Mouse (Mus musculus) limb, embryonic 11.5 days (tissue): ENCODE data around the gene Aldh8a1. TPM values are rescaled to one million over a fixed set of nuclear protein-coding genes. Genes with fewer than 3 reads are reported as not detected.

Experiments
- ATAC-seq: fragments of 200-750 bp; cut with Nextera tagmentation; 2 replicates; pipeline ENCODE4 v1.8.0; 2017; ENCODE audit warnings: low read depth; ENCODE audit not compliant: insufficient number of reproducible peaks, low FRiP score, low TSS enrichment
- DNase-seq: peaks from one replicate; pipeline ENCODE4 v3.0.0-alpha.2; 2015; ENCODE audit warnings: low spot score
- H3K27ac ChIP-seq: fragments of 300-500 bp; sonication (generic); replicated peaks from 2 replicates; pipeline ENCODE4 v1.5.1; 2014; ENCODE audit warnings: low read depth, mild to moderate bottlenecking, low read length
- H3K27me3 ChIP-seq: fragments of 300-500 bp; sonication (generic); 2 replicates; pipeline ENCODE4 v1.6.1; 2014; ENCODE audit warnings: mild to moderate bottlenecking, low read length, mixed read lengths; ENCODE audit not compliant: control insufficient read depth, insufficient read depth
- H3K36me3 ChIP-seq: fragments of 300-500 bp; sonication (generic); 2 replicates; pipeline ENCODE4 v1.6.1; 2014; ENCODE audit warnings: mild to moderate bottlenecking, low read length, moderate library complexity, mixed read lengths; ENCODE audit not compliant: control insufficient read depth, insufficient read depth
- H3K4me1 ChIP-seq: fragments of 300-500 bp; sonication (generic); 2 replicates; pipeline ENCODE4 v1.6.1; 2014; ENCODE audit warnings: low read length, mixed read lengths; ENCODE audit not compliant: control insufficient read depth, insufficient read depth
- H3K4me2 ChIP-seq: fragments of 300-500 bp; sonication (generic); 2 replicates; pipeline ENCODE4 v1.6.1; 2014; ENCODE audit warnings: low read depth, mild to moderate bottlenecking, moderate library complexity; ENCODE audit not compliant: severe bottlenecking
- H3K4me3 ChIP-seq: fragments of 300-500 bp; sonication (generic); 2 replicates; pipeline ENCODE4 v1.5.1; 2014; ENCODE audit warnings: low read depth, low read length
- H3K9ac ChIP-seq: fragments of 300-500 bp; sonication (generic); 2 replicates; pipeline ENCODE4 v1.6.1; 2014; ENCODE audit warnings: mild to moderate bottlenecking, low read length
- H3K9me3 ChIP-seq: fragments of 300-500 bp; sonication (generic); 2 replicates; pipeline ENCODE4 v1.6.1; 2016; ENCODE audit warnings: low read length; ENCODE audit not compliant: control insufficient read depth
- WGBS: fragments of 180-500 bp; shearing (Covaris S2); extraction: QIAGEN DNeasy Blood & Tissue Kit; methylation state at CpG from one replicate; pipeline ENCODE4 v1.1.7; 2014; 5-methylcytosine and 5-hydroxymethylcytosine counted together
- polyA plus RNA-seq: library from polyadenylated mRNA; unstranded; fragments of >200 nt; fragmentation: Nextera tagmentation; extraction: Ambion mirVana; gene quantifications from 2 replicates; pipeline ENCODE4 v1.2.1, GENCODE M21; 2014

Aldh8a1 gene
- polyA plus RNA-seq, 1 experiment from 2014 or later = not detected

DNA sequence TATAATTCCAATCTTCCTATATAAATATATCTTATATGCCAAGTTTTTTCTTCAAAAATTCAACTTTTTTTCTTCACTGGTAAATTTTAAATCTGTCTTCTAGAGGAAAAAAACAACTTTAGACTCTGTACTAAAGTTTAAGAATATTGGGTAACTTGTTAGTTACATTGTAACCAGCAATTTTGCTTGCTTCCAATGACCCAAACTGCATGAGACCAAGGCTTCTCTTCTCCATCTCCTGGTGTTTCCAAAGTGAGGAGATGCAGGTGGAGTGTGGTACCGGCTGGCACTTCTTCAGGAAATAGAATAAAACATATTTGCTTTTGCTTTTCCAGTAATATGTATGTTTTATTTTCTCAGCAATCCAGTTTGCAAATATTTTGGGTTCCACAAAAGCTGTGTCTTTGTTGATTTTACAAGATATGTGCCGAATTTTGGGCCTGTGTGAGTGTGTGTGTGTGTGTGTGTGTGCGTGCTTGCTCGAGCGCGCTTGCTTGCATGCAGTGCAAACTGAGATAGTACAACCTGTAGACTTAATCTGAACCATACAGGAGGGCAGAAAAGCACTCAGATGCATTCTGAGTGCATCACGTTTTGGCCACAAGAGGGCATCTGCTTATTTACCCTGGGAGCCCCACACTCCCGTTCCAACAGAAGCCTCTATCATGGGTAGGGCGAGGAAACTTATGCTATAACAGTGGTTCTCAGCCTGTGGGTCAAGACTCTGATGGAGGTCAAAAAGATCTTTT, 1.3 kb downstream of the Aldh8a1 start:
- Histone ChIP-seq H3K36me3 (no peaks in the 10 kb centered on the region), H3K9me3 (no peaks in the 10 kb centered on the region), H3K4me1 (no peaks in the 10 kb centered on the region), H3K27ac (no peak overlapping the region), H3K4me3 (no peak overlapping the region), H3K4me2 (no peak overlapping the region), H3K27me3 (no peaks in the 10 kb centered on the region), H3K9ac (no peak overlapping the region)
- DNase-seq (peak; percentile 39), ATAC-seq (no peak)
- 71% methylated on average over 9 of the region's 9 CpGs for WGBS

DNA sequence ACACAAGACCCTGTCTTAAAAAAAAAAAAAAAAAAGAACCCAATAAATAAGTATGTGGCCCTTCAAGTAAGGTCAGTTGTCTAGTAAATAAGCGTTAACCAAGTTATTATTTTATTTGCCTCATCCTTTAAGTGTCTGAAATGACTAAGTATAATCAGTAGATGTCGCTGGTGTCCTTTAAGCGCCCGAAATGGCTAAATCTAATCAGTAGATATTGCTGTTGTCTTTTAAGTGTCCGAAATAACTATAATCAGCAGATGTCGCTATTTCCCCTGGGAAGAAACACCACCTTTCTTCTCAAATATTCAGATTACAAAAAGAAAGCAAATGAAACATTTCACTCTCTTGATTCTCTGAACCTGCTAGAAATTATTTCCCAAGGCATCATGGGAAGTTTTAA, 5.8 kb downstream of the Aldh8a1 start:
- no peaks in the 10 kb centered on the region for H3K36me3 ChIP-seq
- no peak overlapping the region for H3K9ac ChIP-seq
- 23% methylated on average over 6 of the region's 6 CpGs for WGBS
- no peak overlapping the region for H3K4me3 ChIP-seq
- H3K27me3 ChIP-seq = no peaks in the 10 kb centered on the region
- H3K27ac ChIP-seq = no peak overlapping the region
- no peaks in the 10 kb centered on the region for H3K9me3 ChIP-seq
- DNase-seq = peak; percentile 32
- no peak for ATAC-seq
- H3K4me1 ChIP-seq = no peaks in the 10 kb centered on the region
- no peak overlapping the region for H3K4me2 ChIP-seq

DNA sequence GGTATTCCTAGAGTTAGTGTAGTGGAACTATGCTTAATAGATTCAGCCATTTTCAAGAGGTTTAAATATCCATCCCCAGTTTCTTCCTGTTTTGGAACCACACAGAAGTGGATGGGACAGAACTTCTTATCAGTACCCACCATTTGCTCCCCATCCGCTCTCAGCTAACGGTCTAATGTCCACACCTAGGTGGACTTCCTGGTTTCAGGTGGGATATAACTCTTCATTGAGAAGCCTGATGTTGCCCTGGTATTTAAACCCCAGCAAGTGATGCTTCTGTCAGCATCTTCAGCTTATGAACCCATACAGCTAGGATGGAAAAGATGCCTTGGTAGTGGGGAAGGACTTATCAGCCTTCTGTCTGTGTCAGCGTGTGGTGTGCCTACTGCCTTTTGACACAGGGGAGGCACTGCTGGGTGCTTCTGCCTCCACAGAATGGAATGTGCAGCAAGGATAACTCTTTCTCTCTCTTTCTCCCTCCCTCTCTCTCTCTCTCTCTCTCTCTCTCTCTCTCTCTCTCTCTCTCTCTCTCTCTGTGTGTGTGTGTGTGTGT, 8.1 kb downstream of the Aldh8a1 start:
- no peak overlapping the region for H3K4me2 ChIP-seq
- H3K9me3 ChIP-seq = no peaks in the 10 kb centered on the region
- no peak overlapping the region for H3K27ac ChIP-seq
- 68% methylated on average over 3 of the region's 3 CpGs for WGBS
- no peaks in the 10 kb centered on the region for H3K36me3 ChIP-seq
- no peak overlapping the region for H3K9ac ChIP-seq
- no peaks in the 10 kb centered on the region for H3K4me1 ChIP-seq
- H3K27me3 ChIP-seq = no peaks in the 10 kb centered on the region
- ATAC-seq (no peak), DNase-seq (no peak)
- no peak overlapping the region for H3K4me3 ChIP-seq

DNA sequence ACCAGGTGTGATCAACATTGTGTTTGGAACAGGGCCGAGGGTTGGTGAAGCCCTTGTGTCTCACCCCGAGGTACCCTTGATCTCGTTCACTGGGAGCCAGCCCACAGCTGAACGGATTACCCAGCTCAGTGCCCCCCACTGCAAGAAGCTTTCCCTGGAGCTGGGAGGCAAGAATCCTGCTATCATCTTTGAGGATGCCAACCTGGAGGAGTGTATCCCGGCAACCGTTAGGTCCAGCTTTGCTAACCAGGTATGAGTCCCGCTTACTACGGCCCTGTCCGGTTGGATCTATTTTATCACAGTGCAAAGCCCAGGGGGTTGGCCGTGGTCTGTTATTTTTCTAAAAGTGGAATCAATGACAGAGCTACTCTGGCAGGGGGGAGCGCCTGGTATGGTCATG, 12.0 kb downstream of the Aldh8a1 start:
- Histone ChIP-seq H3K4me2 (no peak overlapping the region), H3K4me1 (no peaks in the 10 kb centered on the region), H3K9ac (no peak overlapping the region), H3K36me3 (no peaks in the 10 kb centered on the region), H3K27ac (no peak overlapping the region), H3K9me3 (no peaks in the 10 kb centered on the region), H3K4me3 (no peak overlapping the region), H3K27me3 (no peaks in the 10 kb centered on the region)
- 88% methylated on average over 11 of the region's 11 CpGs for WGBS
- no peak for ATAC-seq
- no peak for DNase-seq

DNA sequence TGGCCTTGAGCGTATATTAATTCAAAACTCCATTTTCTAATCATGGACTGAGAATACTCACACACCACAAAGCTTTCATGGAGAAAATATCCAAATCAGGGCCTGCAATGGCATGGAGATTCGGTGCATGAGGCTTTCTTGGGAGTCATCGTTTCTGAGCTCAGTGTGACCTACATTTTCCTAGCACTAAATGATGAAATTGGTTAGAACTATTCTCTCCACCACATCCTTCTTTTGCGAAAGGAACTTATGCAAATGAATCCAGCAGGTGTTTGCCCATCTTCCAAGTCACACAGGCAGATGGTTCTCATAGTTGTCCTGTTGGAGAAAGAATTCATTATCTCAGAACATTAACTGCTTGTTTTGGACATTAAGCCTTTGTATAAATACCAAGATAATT, 13.3 kb downstream of the Aldh8a1 start:
- DNase-seq = no peak
- Histone ChIP-seq H3K4me3 (no peak overlapping the region), H3K36me3 (no peaks in the 10 kb centered on the region), H3K9ac (no peak overlapping the region), H3K4me1 (no peaks in the 10 kb centered on the region), H3K9me3 (no peaks in the 10 kb centered on the region), H3K27me3 (no peaks in the 10 kb centered on the region), H3K4me2 (no peak overlapping the region), H3K27ac (no peak overlapping the region)
- ATAC-seq = no peak
- WGBS = 93% methylated on average over 4 of the region's 4 CpGs

DNA sequence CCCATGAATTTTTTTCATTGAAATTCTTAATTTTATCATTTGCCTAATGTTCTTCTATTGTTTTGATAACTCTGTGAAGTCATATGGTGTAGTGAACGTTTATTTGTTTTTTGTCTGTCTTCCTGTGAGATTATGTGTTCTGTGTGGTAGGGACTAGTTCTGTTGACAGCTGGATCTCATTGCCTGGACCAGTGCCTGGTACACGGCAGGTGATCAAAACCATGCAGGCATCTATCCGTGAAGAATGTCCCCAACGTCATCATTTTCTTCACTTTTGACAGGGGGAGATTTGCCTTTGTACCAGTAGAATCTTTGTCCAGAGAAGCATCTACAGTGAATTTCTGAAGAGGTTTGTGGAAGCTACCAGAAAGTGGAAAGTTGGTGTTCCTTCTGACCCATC, 14.2 kb downstream of the Aldh8a1 start:
- no peak for DNase-seq
- H3K27me3 ChIP-seq = no peaks in the 10 kb centered on the region

DNA sequence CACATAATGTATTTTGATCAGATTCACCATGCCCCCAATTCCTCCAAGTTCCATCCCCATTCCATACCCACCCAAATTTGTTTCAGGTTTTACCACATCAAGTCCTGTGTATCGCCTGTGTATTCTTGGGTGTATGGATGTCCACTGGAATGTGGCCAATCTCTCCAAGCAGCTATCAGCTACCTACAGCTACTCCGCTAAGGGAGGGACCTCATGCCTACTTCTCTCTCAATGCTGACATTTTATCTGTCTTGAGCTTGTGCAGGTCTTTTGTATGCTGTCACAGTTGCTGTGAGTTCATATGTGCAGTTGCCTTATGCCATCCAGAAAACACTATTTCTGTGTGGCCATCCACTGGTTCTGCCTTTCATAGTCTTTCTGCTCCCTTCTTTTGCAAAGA, 16.3 kb downstream of the Aldh8a1 start:
- no peaks in the 10 kb centered on the region for H3K4me1 ChIP-seq
- WGBS = 90% methylated on average over 2 of the region's 2 CpGs
- ATAC-seq (no peak), DNase-seq (no peak)
- H3K4me2 ChIP-seq = no peak overlapping the region
- H3K4me3 ChIP-seq = no peak overlapping the region
- H3K9ac ChIP-seq = no peak overlapping the region
- no peaks in the 10 kb centered on the region for H3K36me3 ChIP-seq
- no peaks in the 10 kb centered on the region for H3K9me3 ChIP-seq
- no peaks in the 10 kb centered on the region for H3K27me3 ChIP-seq
- H3K27ac ChIP-seq = no peak overlapping the region

More for the DNA sequence above, 14.2 kb downstream of the Aldh8a1 start:
- Histone ChIP-seq H3K4me3 (no peak overlapping the region), H3K9ac (no peak overlapping the region), H3K9me3 (no peaks in the 10 kb centered on the region), H3K4me2 (no peak overlapping the region), H3K27ac (no peak overlapping the region), H3K36me3 (no peaks in the 10 kb centered on the region), H3K4me1 (no peaks in the 10 kb centered on the region)
- no peak for ATAC-seq
- WGBS = 77% methylated on average over 4 of the region's 4 CpGs

DNA sequence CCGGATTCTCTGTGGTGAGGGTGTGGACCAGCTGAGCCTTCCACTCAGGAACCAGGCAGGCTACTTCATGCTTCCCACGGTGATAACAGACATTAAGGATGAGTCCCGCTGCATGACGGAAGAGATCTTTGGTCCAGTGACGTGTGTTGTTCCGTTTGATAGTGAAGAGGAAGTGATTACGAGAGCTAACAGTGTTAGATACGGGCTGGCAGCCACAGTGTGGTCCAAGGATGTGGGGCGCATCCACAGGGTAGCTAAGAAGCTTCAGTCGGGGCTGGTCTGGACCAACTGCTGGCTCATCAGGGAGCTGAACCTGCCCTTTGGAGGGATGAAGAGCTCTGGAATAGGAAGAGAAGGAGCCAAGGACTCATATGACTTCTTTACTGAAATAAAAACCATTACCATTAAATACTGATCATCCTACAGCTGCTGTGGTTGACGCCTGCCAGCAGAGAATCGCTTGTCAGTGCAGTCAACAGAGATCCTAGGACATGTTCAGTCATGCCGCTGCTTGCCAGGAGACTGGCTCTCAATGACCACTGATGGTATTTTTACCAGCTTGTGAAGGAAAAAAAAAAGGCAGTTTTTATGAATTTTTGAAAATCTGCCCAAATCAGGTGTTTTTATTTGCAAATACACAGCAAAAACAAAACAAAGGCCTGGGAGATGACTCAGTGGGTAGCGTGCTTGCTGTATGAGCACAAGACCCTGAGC, 18.5 kb downstream of the Aldh8a1 start:
- no peaks in the 10 kb centered on the region for H3K27me3 ChIP-seq
- ATAC-seq = no peak
- DNase-seq = no peak
- H3K4me2 ChIP-seq = no peak overlapping the region
- H3K4me1 ChIP-seq = no peaks in the 10 kb centered on the region
- WGBS = 91% methylated on average over 14 of the region's 14 CpGs
- no peak overlapping the region for H3K9ac ChIP-seq
- H3K9me3 ChIP-seq = no peaks in the 10 kb centered on the region
- no peak overlapping the region for H3K4me3 ChIP-seq
- no peak overlapping the region for H3K27ac ChIP-seq
- no peaks in the 10 kb centered on the region for H3K36me3 ChIP-seq
